Mouse (Mus musculus) frontal cortex, postnatal 14 days (tissue): ENCODE data around the gene Ssc5d.
A peak's percentile ranks its signal among the peaks of the same experiment; 100 is the strongest.

Source experiments
- DNase-seq, 2 experiments: peaks; one replicate each; pipeline ENCODE4 v3.0.0; 2022; ENCODE audit warnings: low spot score in 2 of 2

Ssc5d gene

GRCm38 (mm10) chr7:4948386-4948785 lies 22.8 kb downstream of the Ssc5d start:
- DNase-seq = no peak

- no peak for DNase-seq
Measured at GRCm38 (mm10) chr7:4950561-4951342, 25.2 kb downstream of the Ssc5d start.

GRCm38 (mm10) chr7:4953815-4954445 lies 28.3 kb downstream of the Ssc5d start:
- DNase-seq = no peak

- DNase-seq = no peak
Measured at GRCm38 (mm10) chr7:4957361-4957760, 31.8 kb downstream of the Ssc5d start.

GRCm38 (mm10) chr7:4963527-4963926 lies 37.9 kb downstream of the Ssc5d start:
- no peak for DNase-seq

GRCm38 (mm10) chr7:4964272-4964671 lies 38.7 kb downstream of the Ssc5d start, which contains the start of gene Sbk2:
Gene Sbk2, minus strand, starts transcription at chr7:4964406.
- DNase-seq = peak; percentile 46 to 64

GRCm38 (mm10) chr7:4964988-4965387 lies 39.4 kb downstream of the Ssc5d start:
- no peak for DNase-seq

GRCm38 (mm10) chr7:4971068-4971467 lies 45.5 kb downstream of the Ssc5d start, which contains the start of gene Sbk3:
Gene Sbk3, minus strand, starts transcription at chr7:4971168.
- no peak for DNase-seq

- DNase-seq = no peak
Measured at GRCm38 (mm10) chr7:4971710-4972109, 46.1 kb downstream of the Ssc5d start.

- no peak for DNase-seq
Measured at GRCm38 (mm10) chr7:4972321-4973047, 46.9 kb downstream of the Ssc5d start.

- DNase-seq = no peak
Measured at GRCm38 (mm10) chr7:4975455-4975854, 49.9 kb downstream of the Ssc5d start.

- no peak for DNase-seq
Measured at GRCm38 (mm10) chr7:4976832-4977231, 51.2 kb downstream of the Ssc5d start.

- no peak for DNase-seq
Measured at GRCm38 (mm10) chr7:4988250-4988649, 62.7 kb downstream of the Ssc5d start.

GRCm38 (mm10) chr7:4993347-4993998 lies 67.9 kb downstream of the Ssc5d start:
- no peak for DNase-seq

GRCm38 (mm10) chr7:4993999-4994788 lies 68.6 kb downstream of the Ssc5d start:
- DNase-seq = no peak
